Mouse (Mus musculus): ENCODE data around the gene Med11. TPM values are rescaled to one million over a fixed set of nuclear protein-coding genes. Genes with fewer than 3 reads are reported as not detected.

Gene Med11
- polyA plus RNA-seq, 1 experiment from 2014 or later, result 19.1 TPM

DNA sequence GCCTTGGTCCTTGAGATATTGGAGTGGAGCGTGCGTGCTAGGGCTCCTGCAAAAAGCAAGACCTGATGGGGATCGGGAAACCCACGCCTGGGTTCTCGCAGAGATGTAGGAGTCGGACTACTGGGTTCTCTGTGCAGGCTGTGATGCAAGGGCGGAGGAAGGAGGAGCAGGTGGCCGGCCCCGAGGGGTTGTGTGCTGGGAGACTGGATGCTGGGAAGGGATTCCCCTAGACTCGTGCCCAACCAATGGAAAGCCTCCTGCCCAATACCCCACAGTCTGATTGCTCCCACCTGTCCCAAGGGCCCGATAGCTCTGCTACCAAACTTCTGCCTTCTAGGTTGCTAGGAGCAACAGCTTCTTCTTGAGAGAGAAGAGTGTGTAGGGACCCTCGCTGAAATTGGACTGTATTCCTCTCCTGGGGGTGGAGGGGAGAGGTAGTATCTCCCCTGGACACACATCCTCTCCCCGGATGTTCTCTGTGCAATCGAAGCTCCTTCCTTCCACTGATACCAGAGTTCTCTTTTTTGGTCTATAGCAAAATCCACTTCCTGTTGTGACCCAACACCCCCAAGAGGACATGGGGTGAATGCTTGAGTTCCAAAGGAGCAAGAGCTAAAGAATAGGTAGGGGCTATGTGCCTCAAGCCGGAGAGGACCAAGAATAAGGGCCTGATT lies 18.7 kb upstream of the Med11 start:
- WGBS (ENCODE audit: insufficient replicate concordance), result 2% methylated on average over 15 of the region's 15 CpGs
- peak; percentile 20 for ATAC-seq (ENCODE audit: low read depth)
- Histone ChIP-seq H3K36me3 (peaks cover 23% of the 10 kb centered on the region), H3K27ac (peak overlapping the region; percentile 87), H3K9ac (peak overlapping the region; percentile 87), H3K9me3 (replicated peaks) (no peaks in the 10 kb centered on the region), H3K4me3 (replicated peaks) (peak overlapping the region; percentile 77), H3K4me2 (peak overlapping the region; percentile 99), H3K4me1 (replicated peaks) (peaks cover 65% of the 10 kb centered on the region), H3K27me3 (no peaks in the 10 kb centered on the region)
- DNase-seq, result no peak

- peaks cover 28% of the 10 kb centered on the region for H3K36me3 ChIP-seq
- no peaks in the 10 kb centered on the region for H3K27me3 ChIP-seq
- peak overlapping the region; percentile 99 for H3K4me2 ChIP-seq
- no peaks in the 10 kb centered on the region for H3K9me3 ChIP-seq (replicated peaks)
- 16% methylated on average over 1 of the region's 1 CpGs for WGBS (ENCODE audit: insufficient replicate concordance)
- ATAC-seq (ENCODE audit: low read depth) (no peak), DNase-seq (no peak)
- H3K9ac ChIP-seq, result peak overlapping the region; percentile 87
- peaks cover 66% of the 10 kb centered on the region for H3K4me1 ChIP-seq (replicated peaks)
- peak overlapping the region; percentile 77 for H3K4me3 ChIP-seq (replicated peaks)
- peak overlapping the region; percentile 87 for H3K27ac ChIP-seq
Measured at GRCm38 (mm10) chr11:70433569-70433943, 18.2 kb upstream of the Med11 start.

DNA sequence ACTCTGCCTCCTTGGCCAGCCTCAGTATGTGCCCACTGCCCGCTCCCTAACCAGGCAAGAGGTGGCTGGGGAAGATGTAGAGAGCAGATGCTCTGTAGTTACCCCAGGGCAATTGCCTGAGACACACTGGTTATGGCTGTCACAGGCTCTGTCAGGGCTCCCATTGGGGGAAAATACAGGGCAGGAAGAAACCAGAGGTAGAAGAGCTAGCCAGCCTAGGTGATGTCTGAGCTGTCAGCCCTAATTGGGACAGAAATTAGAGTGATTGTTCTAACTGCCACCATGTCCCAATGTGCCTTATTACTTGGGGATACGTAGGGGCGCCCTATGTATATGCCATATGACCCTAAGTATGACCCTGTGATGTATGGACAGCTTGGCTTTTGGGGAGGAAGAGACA lies 17.8 kb upstream of the Med11 start:
- WGBS (ENCODE audit: insufficient replicate concordance), result 86% methylated on average over 3 of the region's 3 CpGs
- Histone ChIP-seq H3K4me2 (peak overlapping the region; percentile 99), H3K27me3 (no peaks in the 10 kb centered on the region), H3K9me3 (replicated peaks) (no peaks in the 10 kb centered on the region), H3K4me3 (replicated peaks) (peak overlapping the region; percentile 77), H3K4me1 (replicated peaks) (peaks cover 66% of the 10 kb centered on the region), H3K36me3 (peaks cover 32% of the 10 kb centered on the region), H3K9ac (peak overlapping the region; percentile 87; the same call in 1 of the 2 replicates), H3K27ac (peak overlapping the region; percentile 51; the same call in 1 of the 2 replicates)
- DNase-seq, result no peak
- no peak for ATAC-seq (ENCODE audit: low read depth)

- peak overlapping the region; percentile 77; the same call in 1 of the 2 replicates for H3K4me3 ChIP-seq (replicated peaks)
- DNase-seq (no peak), ATAC-seq (ENCODE audit: low read depth) (no peak)
- no peak overlapping the region for H3K27ac ChIP-seq
- H3K4me1 ChIP-seq (replicated peaks), result peaks cover 66% of the 10 kb centered on the region
- H3K36me3 ChIP-seq, result peaks cover 47% of the 10 kb centered on the region
- peak overlapping the region; percentile 99 for H3K4me2 ChIP-seq
- no peaks in the 10 kb centered on the region for H3K9me3 ChIP-seq (replicated peaks)
- WGBS (ENCODE audit: insufficient replicate concordance), result 22% methylated on average over 5 of the region's 5 CpGs
- 0 out of 2 replicates have a peak overlapping the region, but pooled peaks have one; percentile 9 for H3K9ac ChIP-seq
- H3K27me3 ChIP-seq, result no peaks in the 10 kb centered on the region
Measured at GRCm38 (mm10) chr11:70435476-70435875, 16.2 kb upstream of the Med11 start.

DNA sequence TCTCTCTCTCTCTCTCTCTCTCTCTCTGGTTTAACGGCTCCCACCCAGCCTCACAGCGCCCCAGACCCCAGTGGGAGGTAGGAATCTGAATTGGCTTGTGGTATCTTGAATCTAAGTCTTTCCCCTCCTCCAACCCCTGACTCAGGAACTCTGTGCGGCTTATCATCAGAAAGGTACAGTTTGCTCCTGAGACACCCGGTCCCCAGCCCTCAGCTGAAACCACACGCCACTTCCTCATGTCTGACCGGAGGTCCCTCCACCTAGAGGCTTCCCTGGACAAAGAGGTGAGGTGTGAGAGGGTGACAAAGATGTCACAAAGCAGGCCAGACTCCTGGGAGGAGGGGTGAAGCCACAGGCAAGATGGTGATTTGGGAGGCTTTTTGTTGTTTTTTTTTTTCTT lies 14.3 kb upstream of the Med11 start:
- WGBS (ENCODE audit: insufficient replicate concordance), result 28% methylated on average over 6 of the region's 6 CpGs
- Histone ChIP-seq H3K9ac (no peak overlapping the region), H3K9me3 (replicated peaks) (no peaks in the 10 kb centered on the region), H3K27ac (no peak overlapping the region), H3K36me3 (peaks cover 58% of the 10 kb centered on the region), H3K27me3 (no peaks in the 10 kb centered on the region), H3K4me2 (no peak overlapping the region), H3K4me3 (replicated peaks) (no peak overlapping the region), H3K4me1 (replicated peaks) (peaks cover 54% of the 10 kb centered on the region)
- DNase-seq (no peak), ATAC-seq (ENCODE audit: low read depth) (no peak)

- 75% methylated on average over 7 of the region's 7 CpGs for WGBS (ENCODE audit: insufficient replicate concordance)
- peaks cover 42% of the 10 kb centered on the region for H3K4me1 ChIP-seq (replicated peaks)
- H3K9ac ChIP-seq, result no peak overlapping the region
- ATAC-seq (ENCODE audit: low read depth), result no peak
- DNase-seq, result no peak
- H3K27me3 ChIP-seq, result no peaks in the 10 kb centered on the region
- no peak overlapping the region for H3K4me2 ChIP-seq
- no peak overlapping the region for H3K27ac ChIP-seq
- no peak overlapping the region for H3K4me3 ChIP-seq (replicated peaks)
- H3K36me3 ChIP-seq, result peaks cover 58% of the 10 kb centered on the region
- H3K9me3 ChIP-seq (replicated peaks), result no peaks in the 10 kb centered on the region
Measured at GRCm38 (mm10) chr11:70438728-70439374, 12.9 kb upstream of the Med11 start.

GRCm38 (mm10) chr11:70440637-70441036 lies 11.1 kb upstream of the Med11 start:
- H3K4me2 ChIP-seq, result no peak overlapping the region
- H3K36me3 ChIP-seq, result peaks cover 58% of the 10 kb centered on the region
- peaks cover 24% of the 10 kb centered on the region for H3K4me1 ChIP-seq (replicated peaks)
- H3K27me3 ChIP-seq, result no peaks in the 10 kb centered on the region
- 79% methylated on average over 4 of the region's 4 CpGs for WGBS (ENCODE audit: insufficient replicate concordance)
- H3K27ac ChIP-seq, result no peak overlapping the region
- ATAC-seq (ENCODE audit: low read depth) (no peak), DNase-seq (no peak)
- no peak overlapping the region for H3K9ac ChIP-seq
- no peak overlapping the region for H3K4me3 ChIP-seq (replicated peaks)
- H3K9me3 ChIP-seq (replicated peaks), result no peaks in the 10 kb centered on the region

DNA sequence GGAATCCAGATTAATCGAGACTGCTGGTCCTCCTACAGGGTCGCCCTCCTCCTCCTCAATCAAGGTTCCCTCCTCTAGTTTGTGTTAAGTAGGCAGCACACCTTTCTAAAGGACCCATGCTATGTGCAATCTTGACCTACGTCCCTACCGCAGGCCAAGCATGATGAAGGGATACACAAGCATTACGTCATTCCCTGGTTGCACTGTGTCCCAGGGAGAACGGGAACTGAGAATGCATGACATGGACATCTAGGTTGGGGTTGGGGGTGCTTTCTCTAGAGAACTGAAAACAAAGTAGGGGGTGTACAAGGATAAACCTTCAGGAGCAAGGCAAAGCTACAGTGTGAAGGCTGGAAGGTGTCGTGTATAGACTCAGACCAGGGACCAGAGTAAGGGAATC lies 9.8 kb upstream of the Med11 start:
- Histone ChIP-seq H3K4me3 (replicated peaks) (no peak overlapping the region), H3K27me3 (no peaks in the 10 kb centered on the region), H3K27ac (no peak overlapping the region), H3K4me1 (replicated peaks) (peaks cover 18% of the 10 kb centered on the region), H3K4me2 (no peak overlapping the region), H3K9ac (no peak overlapping the region), H3K36me3 (peaks cover 46% of the 10 kb centered on the region), H3K9me3 (replicated peaks) (no peaks in the 10 kb centered on the region)
- WGBS (ENCODE audit: insufficient replicate concordance), result 75% methylated on average over 7 of the region's 7 CpGs
- DNase-seq (no peak), ATAC-seq (ENCODE audit: low read depth) (no peak)

DNA sequence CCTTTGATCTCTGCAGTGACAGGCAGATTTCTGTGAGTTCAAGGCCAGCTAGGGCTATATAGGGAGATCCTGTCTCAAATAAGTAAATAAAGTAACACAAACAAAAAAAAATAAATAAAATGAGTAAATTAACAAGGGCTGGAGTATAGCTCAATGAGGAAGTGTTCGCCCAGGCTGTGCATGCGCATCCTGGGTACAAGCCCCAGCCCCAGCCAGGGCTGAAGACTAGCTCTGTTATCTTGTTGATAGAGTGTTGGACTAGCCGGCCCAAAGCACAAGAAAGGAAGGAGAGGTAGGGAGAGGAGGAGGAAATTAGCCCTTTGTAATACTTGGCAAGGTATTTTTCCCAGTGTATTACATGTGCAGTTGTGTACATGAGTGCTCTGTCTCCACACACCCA lies 7.8 kb upstream of the Med11 start:
- Histone ChIP-seq H3K4me2 (no peak overlapping the region), H3K36me3 (peaks cover 26% of the 10 kb centered on the region), H3K4me1 (replicated peaks) (peaks cover 7% of the 10 kb centered on the region), H3K4me3 (replicated peaks) (no peak overlapping the region), H3K27me3 (no peaks in the 10 kb centered on the region), H3K27ac (no peak overlapping the region; the same call in 1 of the 2 replicates), H3K9me3 (replicated peaks) (no peaks in the 10 kb centered on the region), H3K9ac (no peak overlapping the region)
- DNase-seq, result no peak
- no peak for ATAC-seq (ENCODE audit: low read depth)
- WGBS (ENCODE audit: insufficient replicate concordance), result 60% methylated on average over 3 of the region's 3 CpGs

- H3K4me1 ChIP-seq (replicated peaks), result peaks cover 7% of the 10 kb centered on the region
- H3K36me3 ChIP-seq, result peaks cover 19% of the 10 kb centered on the region
- no peaks in the 10 kb centered on the region for H3K9me3 ChIP-seq (replicated peaks)
- no peak overlapping the region for H3K9ac ChIP-seq
- ATAC-seq (ENCODE audit: low read depth), result peak; percentile 69
- 55% methylated on average over 6 of the region's 6 CpGs for WGBS (ENCODE audit: insufficient replicate concordance)
- H3K4me2 ChIP-seq, result no peak overlapping the region
- no peak overlapping the region for H3K4me3 ChIP-seq (replicated peaks)
- H3K27me3 ChIP-seq, result no peaks in the 10 kb centered on the region
- H3K27ac ChIP-seq, result no peak overlapping the region
- no peak for DNase-seq
Measured at GRCm38 (mm10) chr11:70444667-70445066, 7.1 kb upstream of the Med11 start.

GRCm38 (mm10) chr11:70446756-70447155 lies 5.0 kb upstream of the Med11 start:
- ATAC-seq (ENCODE audit: low read depth) (no peak), DNase-seq (no peak)
- Histone ChIP-seq H3K9me3 (replicated peaks) (no peaks in the 10 kb centered on the region), H3K27ac (peak overlapping the region; percentile 39), H3K9ac (no peak overlapping the region), H3K27me3 (no peaks in the 10 kb centered on the region), H3K36me3 (peaks cover 3% of the 10 kb centered on the region; the same call in 1 of the 2 replicates), H3K4me1 (replicated peaks) (peaks cover 13% of the 10 kb centered on the region), H3K4me2 (no peak overlapping the region), H3K4me3 (replicated peaks) (no peak overlapping the region)
- 12% methylated on average over 3 of the region's 3 CpGs for WGBS (ENCODE audit: insufficient replicate concordance)

GRCm38 (mm10) chr11:70447373-70447772 lies 4.3 kb upstream of the Med11 start:
- DNase-seq (no peak), ATAC-seq (ENCODE audit: low read depth) (no peak)
- WGBS (ENCODE audit: insufficient replicate concordance), result 12% methylated on average over 1 of the region's 1 CpGs
- H3K9me3 ChIP-seq (replicated peaks), result no peaks in the 10 kb centered on the region
- no peak overlapping the region for H3K27ac ChIP-seq
- peaks cover 16% of the 10 kb centered on the region for H3K4me1 ChIP-seq (replicated peaks)
- H3K36me3 ChIP-seq, result no peaks in the 10 kb centered on the region
- no peak overlapping the region for H3K4me2 ChIP-seq
- no peak overlapping the region for H3K4me3 ChIP-seq (replicated peaks)
- H3K9ac ChIP-seq, result no peak overlapping the region
- H3K27me3 ChIP-seq, result no peaks in the 10 kb centered on the region

Data from liver, embryonic 13.5 days (tissue).